Mouse (Mus musculus): ENCODE results near the gene Odf3l1. TPM values are rescaled to one million over a fixed set of nuclear protein-coding genes. Genes with fewer than 3 reads are reported as not detected.
A peak's percentile ranks its signal among the peaks of the same experiment; 100 is the strongest.
"Not testable (repeated sequence)": the region's sequence is repeated elsewhere in the genome, so short reads cannot be mapped to it uniquely, and the experiment has no call there.

Gene Odf3l1
- 2.2 and 3.0 TPM in 2 replicates for polyA plus RNA-seq (2012; rRNA removed)

DNA sequence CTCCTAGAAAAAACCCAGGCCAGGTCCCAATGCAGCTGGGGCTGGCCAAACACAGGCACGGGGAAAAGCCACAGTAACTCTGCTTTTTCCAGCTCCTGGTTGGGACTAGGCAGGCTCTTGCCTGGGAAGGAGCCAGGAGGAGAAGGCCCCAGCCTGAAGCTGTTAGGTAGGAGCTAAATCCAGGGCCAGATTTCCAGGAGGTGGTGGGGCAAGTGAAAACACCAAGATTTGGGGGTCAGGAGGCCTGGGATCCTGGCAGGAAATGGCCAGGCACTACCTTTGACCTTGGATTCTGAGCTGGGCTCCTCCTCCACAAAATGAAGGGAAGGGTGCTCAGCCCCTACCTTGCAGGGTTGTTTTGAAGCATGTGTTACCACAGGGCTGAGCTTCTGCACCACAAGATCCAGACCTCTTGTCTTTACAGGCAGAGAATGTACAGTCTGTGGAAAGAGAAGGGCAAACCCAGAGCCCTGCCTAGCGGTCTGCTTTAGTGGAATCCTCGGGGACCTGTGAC is at the start of gene Odf3l1:
TSS of gene Odf3l1 (minus strand) at position 464 of the 514 bp plus-strand sequence.
- no peak for DNase-seq (ENCODE audit: low read depth, low spot score)
- 38% methylated on average over 3 of the region's 3 CpGs for WGBS

DNA sequence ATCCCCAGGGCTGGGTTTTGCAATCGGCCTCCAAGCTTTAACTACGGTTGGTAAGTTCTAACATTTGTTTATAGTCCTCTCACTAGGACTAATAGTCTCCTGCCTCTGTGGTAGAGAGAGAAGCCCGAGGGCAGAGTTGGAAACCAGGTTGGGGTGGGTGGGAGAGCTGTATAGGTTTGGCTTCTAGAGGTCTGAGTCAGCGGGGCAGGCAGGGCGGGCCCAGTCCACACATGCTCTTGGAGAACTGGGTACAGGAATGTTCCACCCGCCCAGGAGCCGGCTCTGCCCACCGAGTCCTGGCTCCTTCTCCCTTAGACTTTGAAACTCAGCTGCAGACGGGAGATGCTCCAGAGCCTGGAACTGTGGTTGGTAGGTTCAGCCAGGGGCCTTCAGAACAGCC is 49.5 kb upstream of the Odf3l1 start:
- WGBS: 58% methylated on average over 9 of the region's 9 CpGs

GRCm38 (mm10) chr9:56911017-56911416 is 46.5 kb upstream of the Odf3l1 start:
- DNase-seq (ENCODE audit: low read depth, low spot score): no peak
- 18% methylated on average over 1 of the region's 1 CpGs for WGBS

More for the DNA sequence above, 49.5 kb upstream of the Odf3l1 start:
- no peak for DNase-seq (ENCODE audit: low read depth, low spot score)

DNA sequence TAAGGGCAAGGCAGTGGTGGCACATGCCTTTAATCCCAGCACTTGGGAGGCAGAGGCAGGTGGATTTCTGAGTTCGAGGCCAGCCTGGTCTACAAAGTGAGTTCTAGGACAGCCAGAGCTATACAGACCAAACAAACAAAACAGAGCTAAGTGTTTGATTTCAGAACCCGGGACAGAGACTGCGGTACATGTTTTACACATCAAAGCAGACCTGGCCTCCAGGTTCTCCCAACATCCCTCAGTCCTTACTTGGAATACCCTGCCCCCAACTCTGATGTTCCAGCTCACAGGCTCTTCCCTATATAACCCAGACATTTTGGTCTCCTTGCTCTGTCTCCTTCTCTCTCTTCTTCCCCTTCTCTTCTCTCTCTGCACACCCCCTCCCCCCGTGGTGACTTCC is 45.5 kb upstream of the Odf3l1 start:
- WGBS: 54% methylated on average over 4 of the region's 4 CpGs
- not testable (repeated sequence) for DNase-seq (ENCODE audit: low read depth, low spot score)

DNA sequence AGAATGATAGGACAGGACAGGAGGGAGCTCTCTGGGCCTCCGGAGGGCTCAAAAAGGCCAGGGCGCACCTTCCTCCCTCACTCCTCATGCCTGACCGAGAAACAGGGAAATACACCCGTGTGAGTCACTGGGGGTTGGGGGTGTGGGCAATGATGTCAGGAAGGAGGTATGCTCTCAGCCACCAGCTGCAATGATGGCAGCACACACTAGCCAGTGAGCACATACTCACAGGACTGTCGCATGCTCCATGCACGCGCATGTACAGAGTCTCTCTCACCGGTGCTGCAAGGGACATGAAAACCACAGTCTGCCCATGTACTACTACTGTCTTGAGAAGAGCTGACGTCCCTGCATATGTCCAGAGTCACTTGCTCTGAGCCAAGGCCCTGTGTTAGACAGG is 43.1 kb upstream of the Odf3l1 start:
- WGBS: 51% methylated on average over 9 of the region's 9 CpGs
- no peak for DNase-seq (ENCODE audit: low read depth, low spot score)

- 94% methylated on average over 3 of the region's 3 CpGs for WGBS
- no peak for DNase-seq (ENCODE audit: low read depth, low spot score)
Measured at GRCm38 (mm10) chr9:56903662-56904061, 39.2 kb upstream of the Odf3l1 start.

DNA sequence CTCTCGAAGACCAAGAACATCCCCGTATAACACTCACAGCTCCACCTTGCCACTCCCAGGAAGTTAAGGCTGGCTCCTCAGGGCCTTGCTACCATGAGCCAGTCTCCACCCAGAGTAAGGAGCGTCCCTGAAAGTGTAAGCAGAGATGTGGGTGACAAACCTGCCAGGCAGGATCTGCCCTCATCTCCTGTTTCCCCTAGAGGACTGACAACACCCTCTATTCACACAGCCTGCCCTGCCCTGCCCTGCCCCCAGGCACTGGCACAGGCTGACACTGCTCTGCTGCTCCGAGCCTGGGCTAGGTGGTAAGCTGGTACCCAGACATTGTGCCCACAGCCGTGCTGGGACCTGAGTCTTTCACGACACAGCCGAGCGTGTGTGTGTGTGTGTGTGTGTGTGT is 36.7 kb upstream of the Odf3l1 start:
- peak; percentile 86 for DNase-seq (ENCODE audit: low read depth, low spot score)
- WGBS: 15% methylated on average over 8 of the region's 8 CpGs

- no peak for DNase-seq (ENCODE audit: low read depth, low spot score)
- WGBS: 20% methylated on average over 9 of the region's 9 CpGs
Measured at GRCm38 (mm10) chr9:56900571-56900970, 36.1 kb upstream of the Odf3l1 start.

- no peak for DNase-seq (ENCODE audit: low read depth, low spot score)
Measured at GRCm38 (mm10) chr9:56900060-56900459, 35.6 kb upstream of the Odf3l1 start.

DNA sequence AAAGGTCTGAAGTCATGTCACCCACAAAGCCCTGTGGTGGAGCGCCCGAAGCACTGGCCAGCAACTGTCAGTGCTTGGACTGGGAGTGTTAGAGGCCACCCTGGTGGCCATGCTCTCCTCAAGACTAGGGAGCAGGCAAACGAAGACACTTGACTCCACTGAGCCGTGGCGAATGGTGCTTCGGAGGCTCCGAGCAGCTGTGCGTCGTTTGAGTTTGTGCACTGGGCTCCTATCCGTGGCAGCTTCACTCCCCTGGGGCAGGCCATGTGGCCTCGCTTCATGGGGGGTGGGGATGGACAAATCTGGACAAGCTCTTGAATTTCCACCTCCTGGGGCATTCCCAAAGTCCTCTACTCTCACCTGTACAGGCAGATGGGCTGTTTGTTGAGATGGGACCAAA is 34.9 kb upstream of the Odf3l1 start:
- DNase-seq (ENCODE audit: low read depth, low spot score): no peak
- WGBS: 90% methylated on average over 11 of the region's 11 CpGs

DNA sequence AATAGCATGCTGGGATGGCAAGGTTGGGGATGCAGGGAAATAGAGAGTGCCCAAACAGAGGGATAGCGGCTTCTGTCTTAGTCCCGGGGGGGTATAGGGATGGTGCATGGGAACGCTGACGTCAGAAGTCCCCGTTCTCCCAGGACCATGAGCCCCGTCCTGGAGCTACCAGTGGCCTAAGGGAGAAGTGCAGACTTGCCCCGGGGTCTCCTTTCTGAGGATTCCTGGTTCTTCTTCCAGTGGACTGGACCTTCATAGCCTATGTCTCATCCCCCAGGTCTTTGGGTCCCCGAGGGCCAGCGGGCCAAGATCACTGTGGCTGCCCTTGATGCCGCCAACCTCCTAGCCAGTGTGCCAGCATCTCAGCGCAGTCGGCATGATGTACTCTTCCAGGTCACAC is 32.3 kb upstream of the Odf3l1 start:
- WGBS: 94% methylated on average over 12 of the region's 12 CpGs
- no peak for DNase-seq (ENCODE audit: low read depth, low spot score)

DNA sequence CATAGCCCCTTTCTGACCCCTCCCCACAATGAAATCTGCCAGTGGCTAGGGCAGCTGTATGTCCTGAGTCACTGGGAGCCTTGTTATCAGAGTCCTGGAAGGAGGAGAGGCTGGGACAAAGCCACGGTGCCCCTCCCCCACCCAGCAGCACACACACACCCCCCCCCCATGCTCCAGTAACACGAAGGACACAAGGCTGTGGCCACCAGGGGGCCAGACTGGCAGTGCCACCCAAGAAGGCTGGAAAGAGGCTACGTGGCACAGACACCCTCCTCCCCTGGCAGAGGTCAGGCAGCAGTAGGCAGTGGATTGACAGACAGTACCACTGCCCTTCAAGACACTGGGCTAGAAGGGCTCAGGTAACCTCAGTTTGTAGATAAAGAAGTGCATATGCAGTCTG is 29.5 kb upstream of the Odf3l1 start:
- no peak for DNase-seq (ENCODE audit: low read depth, low spot score)
- 18% methylated on average over 3 of the region's 3 CpGs for WGBS

DNA sequence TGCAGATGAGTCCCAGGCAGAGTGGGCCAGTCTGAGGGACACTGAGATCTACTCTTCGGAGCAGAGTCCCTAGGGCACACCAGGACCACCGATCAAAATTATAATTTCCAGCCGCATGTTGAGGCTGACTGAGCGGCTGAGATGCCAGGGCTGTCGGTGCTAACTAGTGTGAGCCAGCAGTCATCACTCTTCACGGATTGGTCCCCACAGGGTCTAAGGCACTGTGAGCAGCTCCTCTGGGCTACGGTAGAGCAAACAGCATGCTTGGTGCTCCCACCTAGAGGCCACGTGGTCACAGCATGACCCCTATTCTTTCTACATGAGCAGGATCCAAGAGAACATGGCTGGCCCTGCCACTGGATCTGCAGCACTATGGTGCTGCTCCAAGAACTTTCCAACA is 28.8 kb upstream of the Odf3l1 start:
- no peak for DNase-seq (ENCODE audit: low read depth, low spot score)
- 91% methylated on average over 8 of the region's 8 CpGs for WGBS

- DNase-seq (ENCODE audit: low read depth, low spot score): no peak
- 96% methylated on average over 10 of the region's 10 CpGs for WGBS
Measured at GRCm38 (mm10) chr9:56892111-56892510, 27.6 kb upstream of the Odf3l1 start.

- WGBS: 38% methylated on average over 12 of the region's 12 CpGs
- DNase-seq (ENCODE audit: low read depth, low spot score): peak; percentile 61
Measured at GRCm38 (mm10) chr9:56891517-56892011, 27.1 kb upstream of the Odf3l1 start.

- no peak for DNase-seq (ENCODE audit: low read depth, low spot score)
- WGBS: 62% methylated on average over 11 of the region's 11 CpGs
Measured at GRCm38 (mm10) chr9:56890522-56891250, 26.2 kb upstream of the Odf3l1 start.

DNA sequence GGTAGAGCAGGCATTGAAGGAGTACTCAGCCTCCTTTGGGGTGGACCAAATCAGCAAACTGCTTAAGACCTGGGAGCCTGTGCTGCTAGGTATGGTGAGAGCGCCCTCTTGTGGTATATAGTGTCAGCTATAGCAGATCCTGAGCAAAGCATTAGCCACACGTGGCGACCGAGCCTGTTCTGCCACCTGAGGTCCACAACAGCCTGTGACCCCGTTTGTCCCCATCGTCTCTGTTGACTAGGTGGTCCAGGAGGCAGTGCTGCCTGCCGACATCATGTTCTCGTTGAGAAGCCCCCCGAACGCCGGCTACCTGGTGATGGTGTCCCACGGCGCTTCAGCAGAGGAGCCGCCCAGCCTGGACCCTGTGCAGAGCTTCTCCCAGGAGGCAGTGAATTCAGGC is 25.3 kb upstream of the Odf3l1 start:
- peak; percentile 50 for DNase-seq (ENCODE audit: low read depth, low spot score)
- 12% methylated on average over 14 of the region's 14 CpGs for WGBS

GRCm38 (mm10) chr9:56887581-56887980 is 23.1 kb upstream of the Odf3l1 start:
- no peak for DNase-seq (ENCODE audit: low read depth, low spot score)
- 89% methylated on average over 16 of the region's 16 CpGs for WGBS

GRCm38 (mm10) chr9:56886601-56887000 is 22.1 kb upstream of the Odf3l1 start:
- DNase-seq (ENCODE audit: low read depth, low spot score): no peak
- WGBS: 90% methylated on average over 15 of the region's 15 CpGs

DNA sequence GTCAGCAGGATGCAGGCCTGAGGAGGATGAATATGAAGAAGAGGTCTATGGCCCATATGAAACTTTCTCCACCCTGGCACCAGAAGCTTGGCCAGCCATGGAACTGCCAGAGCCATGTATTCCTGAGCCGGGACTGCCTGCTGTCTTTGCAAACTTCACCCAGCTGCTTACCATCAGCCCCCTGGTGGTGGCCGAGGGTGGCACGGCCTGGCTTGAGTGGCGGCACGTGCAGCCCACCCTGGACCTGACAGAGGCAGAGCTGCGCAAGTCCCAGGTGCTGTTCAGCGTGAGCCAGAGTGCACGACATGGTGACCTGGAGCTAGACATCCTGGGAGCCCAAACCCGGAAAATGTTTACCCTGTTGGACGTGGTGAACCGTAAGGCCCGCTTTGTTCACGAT is 21.6 kb upstream of the Odf3l1 start:
- no peak for DNase-seq (ENCODE audit: low read depth, low spot score)

GRCm38 (mm10) chr9:56884328-56884727 is 19.8 kb upstream of the Odf3l1 start:
- no peak for DNase-seq (ENCODE audit: low read depth, low spot score)
- WGBS: 94% methylated on average over 4 of the region's 4 CpGs

More for the DNA sequence above, 21.6 kb upstream of the Odf3l1 start:
- WGBS: 61% methylated on average over 13 of the region's 13 CpGs

Measured in large intestine, adult 2 months (tissue).